Mouse (Mus musculus) olfactory bulb, adult 2 months (tissue): ENCODE measurements around the gene Depdc1b.

Experiments used
- CTCF ChIP-seq: fragments of 200-500 bp; IDR thresholded peaks from 2 replicates; pipeline ENCODE4 v1.5.1; 2012; ENCODE audit warnings: low read depth, mild to moderate bottlenecking, low read length, moderate library complexity; ENCODE audit not compliant: insufficient read depth
- POLR2A ChIP-seq: fragments of 200-500 bp; IDR thresholded peaks from 2 replicates; pipeline ENCODE4 v1.6.1; 2012; ENCODE audit warnings: mild to moderate bottlenecking, low read depth, low read length, moderate library complexity; ENCODE audit not compliant: insufficient read depth

- TF ChIP-seq POLR2A = no peak
- no peak for TF ChIP-seq CTCF
Measured at GRCm38 (mm10) chr13:108349624-108350023, 33.5 kb downstream of the Depdc1b start.
